Mouse (Mus musculus): Measurements from ENCODE around the gene Washc2.

Washc2 gene

GRCm38 (mm10) chr6:116262824-116263223 lies 55.0 kb downstream of the Washc2 start:
- no peak for DNase-seq (ENCODE audit: low spot score in 2 of 2)

- DNase-seq (ENCODE audit: low spot score in 2 of 2) = peak; percentile 76 to 84
These were observed 56.3 kb downstream of the Washc2 start, which contains the start of gene Zfand4 for GRCm38 (mm10) chr6:116264018-116264651. Zfand4 (plus strand) TSS chr6:116264222.

DNA sequence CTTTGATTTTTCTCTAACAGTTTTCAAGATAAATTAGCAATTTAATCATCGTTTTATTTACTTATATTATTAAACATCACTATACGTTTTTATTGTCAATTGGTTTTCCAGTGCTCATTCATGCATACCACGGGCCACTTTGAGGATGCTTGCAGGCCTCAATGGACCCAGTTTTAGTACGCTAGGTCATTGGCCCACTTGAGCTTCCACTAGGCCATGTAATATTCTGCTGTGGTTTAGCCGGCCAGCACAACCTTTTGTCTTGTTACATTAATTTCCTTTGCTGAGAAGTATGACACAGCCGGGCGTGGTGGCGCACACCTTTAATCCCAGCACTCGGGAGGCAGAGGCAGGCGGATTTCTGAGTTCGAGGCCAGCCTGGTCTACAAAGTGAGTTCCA lies 57.0 kb downstream of the Washc2 start:
- no peak for DNase-seq (ENCODE audit: low spot score in 2 of 2)

DNA sequence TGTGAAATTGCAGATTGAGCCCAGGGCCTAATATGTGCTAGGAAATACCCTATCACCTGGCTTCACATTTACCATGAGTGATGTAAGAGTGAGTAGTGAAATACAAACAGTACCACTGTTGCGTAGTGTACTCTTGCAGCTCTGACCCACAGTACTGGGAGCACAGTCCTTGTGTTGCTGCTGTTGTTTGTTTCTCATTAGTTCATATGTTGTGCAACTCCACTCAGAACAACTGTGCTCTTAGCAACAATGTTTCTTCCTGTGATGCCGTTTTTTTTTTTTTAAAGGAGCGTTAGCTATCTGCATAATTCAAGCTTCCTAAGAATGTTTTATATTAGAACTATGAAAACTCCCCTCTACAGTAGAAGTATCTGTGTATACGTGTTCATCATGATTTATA lies 57.8 kb downstream of the Washc2 start:
- DNase-seq (ENCODE audit: low spot score in 2 of 2) = no peak

- no peak for DNase-seq (ENCODE audit: low spot score in 2 of 2)
These were observed 58.7 kb downstream of the Washc2 start for GRCm38 (mm10) chr6:116266273-116267109.

GRCm38 (mm10) chr6:116267110-116267423 lies 59.2 kb downstream of the Washc2 start:
- DNase-seq (ENCODE audit: low spot score in 2 of 2) = no peak

DNA sequence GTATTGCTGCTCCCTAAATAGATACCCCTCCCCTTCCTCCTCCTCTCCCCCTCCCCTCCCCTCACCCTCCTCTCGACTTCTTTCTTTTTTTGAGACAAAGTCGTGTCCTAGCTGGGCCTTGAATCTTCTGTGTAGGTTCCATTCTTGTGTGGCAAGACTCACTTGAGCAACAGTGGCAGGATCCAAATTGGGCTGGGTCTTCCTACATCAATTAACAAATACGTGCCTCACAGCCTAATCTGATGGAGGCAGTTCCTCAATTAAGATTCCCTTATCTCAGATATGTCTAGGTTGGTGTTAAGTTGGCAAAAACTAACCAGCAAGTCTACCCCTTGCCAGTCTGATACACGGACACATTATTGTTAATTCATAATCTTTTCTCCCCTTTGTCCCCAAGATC lies 67.9 kb downstream of the Washc2 start:
- no peak for DNase-seq (ENCODE audit: low spot score in 2 of 2)

DNA sequence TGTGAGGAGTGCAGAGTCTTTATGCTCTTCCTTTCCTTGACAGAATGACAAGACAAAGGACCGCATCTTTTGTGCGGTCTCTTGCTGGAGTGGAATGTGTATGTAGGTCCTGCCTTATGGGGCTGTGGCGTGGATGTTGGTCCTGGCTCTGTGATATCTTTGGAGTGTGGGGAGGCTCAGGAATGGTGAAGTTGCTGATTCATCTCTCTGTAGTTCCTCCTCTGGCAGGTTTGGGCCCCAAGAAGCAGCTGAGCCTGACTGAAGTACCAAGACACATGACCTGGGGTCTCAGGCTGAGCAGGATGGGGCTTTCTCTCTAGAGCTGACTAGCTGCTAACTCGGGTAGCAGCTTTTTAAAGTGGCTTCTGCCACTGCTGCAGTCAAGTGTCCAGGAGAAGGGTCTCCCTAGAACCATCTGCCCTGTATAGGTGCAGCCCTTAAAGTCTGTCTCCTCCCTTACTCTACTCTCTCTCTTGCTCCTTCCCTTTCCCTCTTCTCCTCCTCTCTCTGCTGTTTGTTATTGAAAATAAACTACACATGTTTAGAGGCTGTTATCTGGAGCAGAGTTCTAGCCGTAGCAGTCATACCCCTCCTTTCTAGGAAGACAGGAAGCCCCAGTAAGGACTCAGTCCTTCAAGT lies 71.0 kb downstream of the Washc2 start:
- DNase-seq (ENCODE audit: low spot score in 2 of 2) = no peak

- DNase-seq (ENCODE audit: low spot score in 2 of 2) = no peak
These were observed 73.2 kb downstream of the Washc2 start for GRCm38 (mm10) chr6:116281014-116281413.

GRCm38 (mm10) chr6:116282546-116282945 lies 74.7 kb downstream of the Washc2 start:
- no peak for DNase-seq (ENCODE audit: low spot score in 2 of 2)

- DNase-seq (ENCODE audit: low spot score in 2 of 2) = no peak
These were observed 75.4 kb downstream of the Washc2 start for GRCm38 (mm10) chr6:116283280-116283679.

GRCm38 (mm10) chr6:116286321-116286720 lies 78.5 kb downstream of the Washc2 start:
- no peak for DNase-seq (ENCODE audit: low spot score in 2 of 2)

GRCm38 (mm10) chr6:116286870-116287575 lies 79.2 kb downstream of the Washc2 start:
- DNase-seq (ENCODE audit: low spot score in 2 of 2) = no peak

- no peak for DNase-seq (ENCODE audit: low spot score in 2 of 2)
These were observed 103.6 kb downstream of the Washc2 start for GRCm38 (mm10) chr6:116311411-116311810.

Data from frontal cortex, postnatal 14 days (tissue).